Mouse (Mus musculus) heart, embryonic 14.5 days (tissue): ENCODE data around the gene Ctcf. TPM values are rescaled to one million over a fixed set of nuclear protein-coding genes. Genes with fewer than 3 reads are reported as not detected.
A peak's percentile ranks its signal among the peaks of the same experiment; 100 is the strongest.

Experiments used
- ATAC-seq: fragments of 200-750 bp; cut with Nextera tagmentation; 2 replicates; pipeline ENCODE4 v1.8.0; 2017; ENCODE audit warnings: low read depth, moderate TSS enrichment; ENCODE audit not compliant: insufficient number of reproducible peaks, insufficient read depth, low FRiP score
- H3K27ac ChIP-seq, 2 experiments: fragments of 200-500 bp in 1 of 2; fragments of 300-500 bp in 1 of 2; sonication (generic) in 1 of 2; replicated peaks in 1 of 2; 2 replicates each; pipeline ENCODE4 v1.5.1; 2012 to 2014; ENCODE audit warnings: low read depth in 2 of 2, low read length in 2 of 2, control low read depth in 1 of 2, mild to moderate bottlenecking in 1 of 2, mixed read lengths in 1 of 2; ENCODE audit not compliant: control insufficient read depth in 1 of 2, insufficient read depth in 1 of 2
- H3K27me3 ChIP-seq: fragments of 300-500 bp; sonication (generic); 2 replicates; pipeline ENCODE4 v1.6.1; 2014; ENCODE audit warnings: mild to moderate bottlenecking, low read length, control low read depth; ENCODE audit not compliant: control insufficient read depth, insufficient read depth
- H3K36me3 ChIP-seq: fragments of 300-500 bp; sonication (generic); 2 replicates; pipeline ENCODE4 v1.6.1; 2014; ENCODE audit warnings: mild to moderate bottlenecking, control low read depth, low read length, mixed read lengths; ENCODE audit not compliant: control insufficient read depth, insufficient read depth
- H3K4me1 ChIP-seq, 2 experiments: fragments of 200-500 bp in 1 of 2; fragments of 300-500 bp in 1 of 2; sonication (generic) in 1 of 2; 2 replicates each; pipeline ENCODE4 v1.6.1; 2012 to 2014; ENCODE audit warnings: low read length in 2 of 2, control low read depth in 1 of 2, mixed read lengths in 1 of 2; ENCODE audit not compliant: control insufficient read depth in 2 of 2, insufficient read depth in 2 of 2
- H3K4me2 ChIP-seq: fragments of 300-500 bp; sonication (generic); 2 replicates; pipeline ENCODE4 v1.6.1; 2014; ENCODE audit warnings: mild to moderate bottlenecking, low read length
- H3K4me3 ChIP-seq, 2 experiments: fragments of 200-500 bp in 1 of 2; fragments of 300-500 bp in 1 of 2; sonication (generic) in 1 of 2; 2 replicates each; pipeline ENCODE4 v1.5.1; 2012 to 2014; ENCODE audit warnings: low read length in 2 of 2, mild to moderate bottlenecking in 2 of 2, control low read depth in 1 of 2, low read depth in 1 of 2, moderate library complexity in 1 of 2; ENCODE audit not compliant: control insufficient read depth in 1 of 2, insufficient read depth in 1 of 2
- H3K9ac ChIP-seq: fragments of 300-500 bp; sonication (generic); 2 replicates; pipeline ENCODE4 v1.6.1; 2014; ENCODE audit warnings: mild to moderate bottlenecking, low read length
- H3K9me3 ChIP-seq: fragments of 300-500 bp; sonication (generic); 2 replicates; pipeline ENCODE4 v1.6.1; 2016; ENCODE audit warnings: low read length, control low read depth; ENCODE audit not compliant: control insufficient read depth
- WGBS: fragments of 180-500 bp; shearing (Covaris S2); extraction: QIAGEN DNeasy Blood & Tissue Kit; methylation state at CpG from one replicate; pipeline ENCODE4 v1.1.7; 2014; 5-methylcytosine and 5-hydroxymethylcytosine counted together
- polyA plus RNA-seq: library from polyadenylated mRNA; unstranded; fragments of >200 nt; fragmentation: Nextera tagmentation; extraction: Ambion mirVana; gene quantifications from 2 replicates; pipeline ENCODE4 v1.2.1, GENCODE M21; 2014

Ctcf gene
- polyA plus RNA-seq, 1 experiment from 2014 or later: 62.5 TPM

- H3K27me3 ChIP-seq: no peaks in the 10 kb centered on the region
- no peak overlapping the region for H3K9ac ChIP-seq
- H3K4me3 ChIP-seq: no peak overlapping the region
- 0 out of 2 replicates have a peak, but pooled peaks cover 10% of the 10 kb centered on the region for H3K36me3 ChIP-seq
- WGBS: 11% methylated on average over 3 of the region's 3 CpGs
- no peaks in the 10 kb centered on the region for H3K9me3 ChIP-seq
- no peak for ATAC-seq
- H3K27ac ChIP-seq: peak overlapping the region in 1 of 2 experiments; percentile 25; a peak in 1 of 4 replicates
- no peak overlapping the region for H3K4me2 ChIP-seq
- H3K4me1 ChIP-seq: no peaks in the 10 kb centered on the region
Measured at GRCm38 (mm10) chr8:105714139-105714538, 77.8 kb downstream of the Ctcf start.

- Histone ChIP-seq H3K27me3 (no peaks in the 10 kb centered on the region), H3K9me3 (no peaks in the 10 kb centered on the region), H3K27ac (peak overlapping the region in 1 of 2 experiments; percentile 44; a peak in 1 of 4 replicates), H3K4me2 (no peak overlapping the region), H3K4me3 (no peak overlapping the region), H3K36me3 (0 out of 2 replicates have a peak, but pooled peaks cover 10% of the 10 kb centered on the region), H3K9ac (no peak overlapping the region), H3K4me1 (no peaks in the 10 kb centered on the region)
- ATAC-seq: no peak
- 62% methylated on average over 6 of the region's 6 CpGs for WGBS
Measured at GRCm38 (mm10) chr8:105715042-105715441, 78.7 kb downstream of the Ctcf start.

GRCm38 (mm10) chr8:105716302-105716945, 80.1 kb downstream of the Ctcf start:
- Histone ChIP-seq H3K27ac (no peak overlapping the region), H3K36me3 (0 out of 2 replicates have a peak, but pooled peaks cover 10% of the 10 kb centered on the region), H3K27me3 (no peaks in the 10 kb centered on the region), H3K4me1 (no peaks in the 10 kb centered on the region), H3K9ac (no peak overlapping the region), H3K4me3 (no peak overlapping the region), H3K9me3 (no peaks in the 10 kb centered on the region), H3K4me2 (no peak overlapping the region)
- WGBS: 91% methylated on average over 15 of the region's 15 CpGs
- no peak; the same call in 1 of the 2 replicates for ATAC-seq

- Histone ChIP-seq H3K4me2 (no peak overlapping the region), H3K36me3 (peaks cover 21% of the 10 kb centered on the region), H3K27me3 (no peaks in the 10 kb centered on the region), H3K9ac (no peak overlapping the region), H3K27ac (no peak overlapping the region), H3K9me3 (no peaks in the 10 kb centered on the region), H3K4me3 (no peak overlapping the region), H3K4me1 (no peaks in the 10 kb centered on the region)
- 87% methylated on average over 4 of the region's 4 CpGs for WGBS
- ATAC-seq: no peak
Measured at GRCm38 (mm10) chr8:105719637-105720036, 83.3 kb downstream of the Ctcf start.

- Histone ChIP-seq H3K9me3 (no peaks in the 10 kb centered on the region), H3K9ac (no peak overlapping the region), H3K27me3 (no peaks in the 10 kb centered on the region), H3K4me1 (peaks cover 0 to 1% of the 10 kb centered on the region in 2 experiments; a peak in 1 of 4 replicates), H3K36me3 (peaks cover 17% of the 10 kb centered on the region), H3K27ac (no peak overlapping the region), H3K4me2 (no peak overlapping the region), H3K4me3 (no peak overlapping the region)
- WGBS: 84% methylated on average over 9 of the region's 9 CpGs
- ATAC-seq: no peak
Measured at GRCm38 (mm10) chr8:105722861-105723260, 86.5 kb downstream of the Ctcf start.

- H3K4me1 ChIP-seq: peaks cover 0 to 4% of the 10 kb centered on the region in 2 experiments; a peak in 1 of 4 replicates
- H3K36me3 ChIP-seq: peaks cover 17% of the 10 kb centered on the region
- no peak overlapping the region for H3K9ac ChIP-seq
- H3K4me2 ChIP-seq: no peak overlapping the region
- H3K9me3 ChIP-seq: no peaks in the 10 kb centered on the region
- no peaks in the 10 kb centered on the region for H3K27me3 ChIP-seq
- H3K4me3 ChIP-seq: no peak overlapping the region
- no peak overlapping the region for H3K27ac ChIP-seq
- no peak for ATAC-seq
- WGBS: 80% methylated on average over 5 of the region's 5 CpGs
Measured at GRCm38 (mm10) chr8:105725726-105726125, 89.4 kb downstream of the Ctcf start.

- H3K9ac ChIP-seq: no peak overlapping the region
- 66% methylated on average over 18 of the region's 18 CpGs for WGBS
- no peaks in the 10 kb centered on the region for H3K9me3 ChIP-seq
- no peaks in the 10 kb centered on the region for H3K27me3 ChIP-seq
- 0 out of 2 replicates have a peak overlapping the region, but pooled peaks have one; percentile 6 for H3K4me2 ChIP-seq
- ATAC-seq: peak; percentile 81
- H3K4me1 ChIP-seq: peaks cover 0 to 4% of the 10 kb centered on the region in 2 experiments; a peak in 1 of 4 replicates
- H3K36me3 ChIP-seq: peaks cover 17% of the 10 kb centered on the region
- no peak overlapping the region for H3K4me3 ChIP-seq
- H3K27ac ChIP-seq: peak overlapping the region; percentile 23 to 68
Measured at GRCm38 (mm10) chr8:105727397-105728124, 91.2 kb downstream of the Ctcf start.
